Mouse (Mus musculus) intestine, embryonic 16.5 days (tissue): Measurements from ENCODE around the gene Snx9. TPM values are rescaled to one million over a fixed set of nuclear protein-coding genes. Genes with fewer than 3 reads are reported as not detected.

Experiments
- ATAC-seq: fragments of 200-750 bp; cut with Nextera tagmentation; 2 replicates; pipeline ENCODE4 v1.8.0; 2017; ENCODE audit warnings: moderate TSS enrichment, moderate library complexity
- H3K27ac ChIP-seq: fragments of 300-500 bp; sonication (generic); 2 replicates; pipeline ENCODE4 v1.5.1; 2014; ENCODE audit warnings: mild to moderate bottlenecking, low read length
- H3K27me3 ChIP-seq: fragments of 300-500 bp; sonication (generic); replicated peaks from 2 replicates; pipeline ENCODE4 v1.6.1; 2014; ENCODE audit warnings: low read length, control low read depth, mixed read lengths; ENCODE audit not compliant: control insufficient read depth, insufficient read depth
- H3K36me3 ChIP-seq: fragments of 300-500 bp; sonication (generic); 2 replicates; pipeline ENCODE4 v1.6.1; 2014; ENCODE audit warnings: low read length, control low read depth; ENCODE audit not compliant: control insufficient read depth, insufficient read depth
- H3K4me1 ChIP-seq: fragments of 300-500 bp; sonication (generic); 2 replicates; pipeline ENCODE4 v1.6.1; 2014; ENCODE audit warnings: low read length, control low read depth, mixed read lengths; ENCODE audit not compliant: control insufficient read depth, insufficient read depth
- H3K4me2 ChIP-seq: fragments of 300-500 bp; sonication (generic); 2 replicates; pipeline ENCODE4 v1.6.1; 2014; ENCODE audit warnings: low read depth, low read length, control low read depth
- H3K4me3 ChIP-seq: fragments of 300-500 bp; sonication (generic); 2 replicates; pipeline ENCODE4 v1.5.1; 2014; ENCODE audit warnings: mild to moderate bottlenecking, low read length
- H3K9ac ChIP-seq: fragments of 300-500 bp; sonication (generic); 2 replicates; pipeline ENCODE4 v1.6.1; 2014; ENCODE audit warnings: low read depth, low read length
- H3K9me3 ChIP-seq: fragments of 300-500 bp; sonication (generic); 2 replicates; pipeline ENCODE4 v1.6.1; 2016; ENCODE audit warnings: low read length, control low read depth; ENCODE audit not compliant: control insufficient read depth
- WGBS: fragments of 180-500 bp; shearing (Covaris S2); extraction: QIAGEN DNeasy Blood & Tissue Kit; methylation state at CpG from one replicate; pipeline ENCODE4 v1.1.7; 2014; 5-methylcytosine and 5-hydroxymethylcytosine counted together
- polyA plus RNA-seq: library from polyadenylated mRNA; unstranded; fragments of >200 nt; fragmentation: Nextera tagmentation; extraction: Ambion mirVana; gene quantifications from 2 replicates; pipeline ENCODE4 v1.2.1, GENCODE M21; 2015

Gene Snx9
- polyA plus RNA-seq, 1 experiment from 2014 or later, result 52.6 TPM

DNA sequence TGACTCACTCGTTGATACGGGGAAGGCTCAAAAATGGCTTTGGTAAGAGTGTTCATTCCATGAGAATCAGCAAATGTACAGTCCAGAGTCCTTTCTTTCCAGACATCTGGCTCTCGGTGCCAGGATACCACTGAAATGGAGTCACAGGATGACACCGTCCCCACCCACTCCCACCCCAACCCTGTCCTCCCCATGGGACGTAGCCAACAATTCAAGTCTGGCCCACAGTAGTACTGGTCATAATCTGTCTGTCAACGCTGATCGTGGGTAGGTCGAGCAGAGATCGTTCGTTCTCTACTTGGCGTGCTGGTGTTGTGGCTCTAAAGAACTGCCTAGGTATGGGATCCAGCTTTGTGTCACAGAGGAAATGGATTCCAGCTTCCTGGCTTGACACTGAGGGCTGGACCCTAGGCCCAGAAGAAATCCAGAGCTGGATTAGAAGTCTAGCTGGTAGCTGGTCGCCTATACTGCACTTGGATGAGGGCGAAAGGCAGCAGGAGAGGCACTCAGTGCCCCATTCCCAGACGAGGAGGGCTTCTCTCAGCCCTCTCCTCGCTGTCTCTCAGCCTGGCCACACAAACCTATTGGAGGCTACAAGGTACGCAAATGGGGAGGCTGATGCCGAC, 41.6 kb upstream of the Snx9 start:
- no peaks in the 10 kb centered on the region for H3K36me3 ChIP-seq
- H3K4me1 ChIP-seq, result peaks cover 32% of the 10 kb centered on the region
- H3K4me2 ChIP-seq, result no peak overlapping the region
- no peak overlapping the region for H3K4me3 ChIP-seq
- H3K9me3 ChIP-seq, result no peaks in the 10 kb centered on the region
- 81% methylated on average over 17 of the region's 17 CpGs for WGBS
- H3K27ac ChIP-seq, result 0 out of 2 replicates have a peak overlapping the region, but pooled peaks have one; percentile 18
- 0 out of 2 replicates have a peak overlapping the region, but pooled peaks have one; percentile 15 for H3K9ac ChIP-seq
- H3K27me3 ChIP-seq, result no peaks in the 10 kb centered on the region
- ATAC-seq, result no peak

DNA sequence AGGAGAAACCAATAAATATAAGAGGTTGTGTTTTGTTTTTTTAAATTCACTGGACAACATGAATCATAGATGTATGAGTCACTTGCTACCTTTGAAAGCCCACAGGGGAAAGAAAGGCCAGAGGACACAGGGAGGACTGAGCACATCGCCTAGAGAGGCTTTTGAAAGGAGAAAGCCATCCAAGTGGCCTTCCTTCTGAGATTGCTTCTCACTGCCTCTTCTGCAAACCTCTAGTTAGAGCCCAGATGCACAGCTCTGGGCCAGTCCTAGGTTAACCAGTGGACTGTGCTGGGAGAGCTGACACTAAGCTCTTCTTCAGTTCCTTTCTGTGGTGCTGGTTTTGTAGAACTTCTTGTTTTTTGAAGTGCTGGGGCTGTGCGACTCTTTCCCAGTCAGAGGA, 40.9 kb upstream of the Snx9 start:
- no peak overlapping the region for H3K27ac ChIP-seq
- no peaks in the 10 kb centered on the region for H3K36me3 ChIP-seq
- H3K4me3 ChIP-seq, result no peak overlapping the region
- peaks cover 35% of the 10 kb centered on the region for H3K4me1 ChIP-seq
- H3K4me2 ChIP-seq, result no peak overlapping the region
- 83% methylated on average over 2 of the region's 2 CpGs for WGBS
- no peaks in the 10 kb centered on the region for H3K9me3 ChIP-seq
- H3K9ac ChIP-seq, result no peak overlapping the region
- no peaks in the 10 kb centered on the region for H3K27me3 ChIP-seq
- no peak for ATAC-seq

DNA sequence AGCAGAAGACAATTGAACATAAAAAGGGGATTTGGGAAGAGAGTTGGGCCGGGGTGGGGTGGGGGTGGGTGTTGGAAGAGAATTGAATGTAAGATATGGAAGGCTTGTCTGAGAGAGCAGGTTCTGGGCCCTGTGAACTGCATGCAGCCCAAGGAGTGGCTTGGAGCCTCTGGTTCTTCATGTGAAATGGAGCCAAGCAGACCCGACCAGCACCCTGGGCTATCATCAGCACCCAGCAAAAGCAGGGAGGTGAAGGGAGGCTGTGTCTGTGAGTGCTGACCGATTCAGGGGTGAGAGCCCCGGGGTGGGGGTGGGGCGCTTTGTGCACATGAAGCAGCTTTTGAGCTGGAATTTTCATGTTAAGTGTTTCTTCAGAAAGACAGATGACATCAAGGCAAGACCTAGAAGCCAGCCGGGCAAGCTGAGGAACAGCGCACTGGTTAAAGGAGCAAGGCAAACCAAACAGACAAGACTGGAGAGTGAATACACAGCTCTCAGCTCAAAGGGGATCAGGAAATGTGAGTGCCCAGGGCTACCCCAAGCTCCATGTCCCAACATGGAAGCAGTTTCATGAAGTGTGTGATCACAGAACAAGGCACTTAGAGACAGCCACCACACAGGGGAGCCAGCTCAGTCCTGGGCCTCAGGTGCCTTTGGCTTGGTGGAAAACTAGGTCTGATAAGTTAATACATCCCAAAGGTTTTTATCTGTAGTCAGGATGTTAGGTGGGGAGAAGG, 40.1 kb upstream of the Snx9 start:
- H3K4me2 ChIP-seq, result no peak overlapping the region
- H3K9ac ChIP-seq, result peak overlapping the region; percentile 8; the same call in 1 of the 2 replicates
- H3K27ac ChIP-seq, result peak overlapping the region; percentile 46
- H3K9me3 ChIP-seq, result no peaks in the 10 kb centered on the region
- peaks cover 42% of the 10 kb centered on the region for H3K4me1 ChIP-seq
- no peaks in the 10 kb centered on the region for H3K27me3 ChIP-seq
- no peak overlapping the region for H3K4me3 ChIP-seq
- no peaks in the 10 kb centered on the region for H3K36me3 ChIP-seq
- 78% methylated on average over 7 of the region's 7 CpGs for WGBS
- ATAC-seq, result no peak

DNA sequence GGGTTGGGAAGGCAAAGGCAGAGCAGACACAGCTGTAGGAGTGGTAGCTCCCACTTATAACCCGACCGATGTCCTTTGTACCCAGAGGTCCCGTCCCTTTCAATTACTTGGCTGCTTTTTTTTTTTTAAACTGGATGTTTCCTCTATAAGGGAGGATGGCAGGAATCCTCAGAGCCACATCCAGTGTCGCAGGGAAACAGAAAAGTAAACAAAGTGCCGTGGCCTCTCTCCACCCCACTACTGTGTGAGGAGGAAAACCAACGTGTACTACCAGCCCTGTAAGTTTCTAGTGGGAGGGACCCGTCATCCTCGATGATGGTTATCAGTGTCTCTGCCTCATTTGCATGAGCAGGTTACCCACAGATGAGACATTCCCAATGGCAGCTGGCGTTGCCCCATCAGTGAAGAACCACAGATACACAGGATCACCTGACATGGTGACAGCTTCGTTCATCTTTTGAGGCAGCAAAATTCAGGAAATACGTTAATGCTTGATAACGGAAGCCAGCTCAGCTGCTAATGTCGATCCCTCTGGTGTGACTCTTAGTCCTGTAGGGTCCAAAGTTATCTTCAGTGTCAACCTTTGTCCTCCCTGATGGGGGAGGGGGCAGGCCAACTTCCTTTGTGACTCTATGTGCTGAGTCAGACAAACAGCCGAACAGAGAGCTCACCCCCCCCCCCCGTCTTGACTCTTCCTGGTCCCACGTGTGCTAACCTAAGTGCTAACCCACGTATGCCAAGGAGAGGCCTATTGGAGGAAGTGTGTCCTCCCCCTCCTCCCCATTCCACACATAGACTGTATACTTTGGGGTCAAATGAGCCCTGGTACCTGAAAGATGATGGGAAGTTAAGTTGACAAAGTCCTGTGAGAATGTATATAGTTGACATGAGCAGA, 39.1 kb upstream of the Snx9 start:
- 40% methylated on average over 17 of the region's 17 CpGs for WGBS
- H3K4me2 ChIP-seq, result peak overlapping the region; percentile 23
- H3K27me3 ChIP-seq, result no peaks in the 10 kb centered on the region
- H3K4me3 ChIP-seq, result no peak overlapping the region
- H3K27ac ChIP-seq, result peak overlapping the region; percentile 46
- H3K4me1 ChIP-seq, result peaks cover 50% of the 10 kb centered on the region
- no peak overlapping the region for H3K9ac ChIP-seq
- no peaks in the 10 kb centered on the region for H3K36me3 ChIP-seq
- H3K9me3 ChIP-seq, result no peaks in the 10 kb centered on the region
- peak; percentile 37 for ATAC-seq

DNA sequence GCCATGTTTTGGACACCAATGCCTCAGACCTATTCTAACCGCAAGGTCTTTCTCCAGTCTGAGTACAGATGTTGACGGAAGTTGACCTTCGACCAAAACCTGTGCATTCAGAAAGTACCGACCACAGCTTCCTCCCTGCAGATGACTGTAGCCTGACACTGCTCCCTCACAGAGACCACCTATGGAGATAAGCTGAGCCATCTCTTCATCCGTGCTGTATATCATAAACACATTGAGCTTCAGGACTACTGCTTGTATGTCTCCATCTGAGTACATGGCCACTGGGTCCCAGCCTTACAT, 38.5 kb upstream of the Snx9 start:
- H3K9me3 ChIP-seq, result no peaks in the 10 kb centered on the region
- H3K9ac ChIP-seq, result no peak overlapping the region
- peaks cover 50% of the 10 kb centered on the region for H3K4me1 ChIP-seq
- H3K27me3 ChIP-seq, result no peaks in the 10 kb centered on the region
- WGBS, result 79% methylated on average over 5 of the region's 5 CpGs
- H3K36me3 ChIP-seq, result no peaks in the 10 kb centered on the region
- H3K4me3 ChIP-seq, result no peak overlapping the region
- H3K27ac ChIP-seq, result no peak overlapping the region
- ATAC-seq, result no peak
- H3K4me2 ChIP-seq, result no peak overlapping the region

DNA sequence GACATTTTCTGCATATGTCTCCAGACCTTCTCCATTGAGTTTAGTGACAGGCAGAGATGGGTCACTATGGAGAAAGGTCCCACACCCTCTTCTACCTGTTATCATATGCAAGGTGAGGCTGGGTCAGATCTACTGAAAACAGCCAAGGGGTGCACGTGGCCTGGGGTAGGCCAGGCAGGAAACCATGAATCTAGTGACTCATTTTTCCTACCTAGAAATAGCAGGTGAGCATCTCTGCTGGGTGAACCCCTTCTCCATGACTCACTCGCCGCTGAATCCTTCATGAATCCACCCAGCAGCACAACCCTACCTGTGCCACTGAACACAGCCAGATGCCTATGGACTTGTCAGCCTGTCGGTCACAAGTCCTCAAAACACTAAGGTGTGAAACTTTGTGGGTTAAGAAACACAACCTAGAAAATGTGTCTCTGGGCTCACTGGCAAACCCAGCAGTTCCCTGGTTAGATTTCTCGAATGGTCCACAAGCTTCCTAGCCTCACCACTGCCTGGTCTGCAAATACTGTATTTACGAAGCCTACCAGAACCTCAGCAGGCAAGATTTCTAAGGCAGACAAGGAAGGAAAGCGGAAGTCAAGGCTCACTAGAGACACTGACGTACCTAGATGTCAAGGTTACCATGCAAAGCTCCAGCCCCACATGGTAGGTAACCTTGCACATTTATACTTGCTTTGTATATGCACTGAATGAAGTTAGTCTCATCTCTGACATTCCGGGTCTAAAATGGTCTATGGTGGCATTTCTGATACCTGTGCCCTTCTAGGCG, 37.7 kb upstream of the Snx9 start:
- Histone ChIP-seq H3K4me3 (no peak overlapping the region), H3K4me1 (peaks cover 47% of the 10 kb centered on the region), H3K9me3 (no peaks in the 10 kb centered on the region), H3K27ac (no peak overlapping the region), H3K36me3 (no peaks in the 10 kb centered on the region), H3K4me2 (no peak overlapping the region), H3K27me3 (no peaks in the 10 kb centered on the region), H3K9ac (no peak overlapping the region)
- WGBS, result 89% methylated on average over 10 of the region's 10 CpGs
- no peak for ATAC-seq

DNA sequence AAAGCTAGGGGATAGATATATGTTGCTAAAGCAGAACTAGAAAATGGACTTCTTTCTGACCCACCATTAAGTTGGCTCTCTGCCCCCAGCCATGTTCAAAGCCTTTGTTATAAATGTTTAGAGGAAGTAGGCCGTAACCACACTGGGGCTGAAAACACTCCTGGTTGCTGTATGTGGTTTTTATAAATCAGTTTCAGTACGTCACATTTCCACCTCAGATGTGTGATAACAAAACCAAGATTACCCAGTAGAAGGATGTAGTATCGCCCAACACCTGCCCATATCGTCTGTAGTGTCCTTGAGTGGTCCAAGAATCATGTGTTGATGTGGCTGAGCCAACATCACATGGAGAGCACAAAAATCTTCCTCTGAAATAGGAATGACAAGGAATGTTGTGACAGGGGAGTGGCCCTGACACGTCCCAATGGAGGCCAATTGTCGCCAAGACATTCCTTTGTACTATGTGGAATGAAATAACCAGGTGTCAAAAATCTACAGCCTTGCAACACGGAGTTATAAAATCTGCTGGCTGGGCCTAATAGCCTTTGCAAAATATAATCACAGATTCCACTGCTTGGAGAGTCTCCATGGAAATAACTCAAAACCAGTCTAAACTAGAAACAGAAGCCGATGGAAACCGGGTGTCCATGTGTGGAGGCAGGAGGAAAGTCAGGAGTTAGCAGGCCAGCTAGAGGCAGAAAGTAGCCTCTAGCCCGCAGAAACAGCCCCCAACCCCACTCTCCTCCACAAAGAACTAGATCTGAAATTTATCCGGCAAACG, 36.6 kb upstream of the Snx9 start:
- Histone ChIP-seq H3K36me3 (no peaks in the 10 kb centered on the region), H3K4me1 (peaks cover 41% of the 10 kb centered on the region), H3K27ac (peak overlapping the region; percentile 60), H3K4me3 (no peak overlapping the region), H3K4me2 (no peak overlapping the region), H3K27me3 (no peaks in the 10 kb centered on the region), H3K9me3 (no peaks in the 10 kb centered on the region), H3K9ac (no peak overlapping the region)
- no peak for ATAC-seq
- 60% methylated on average over 12 of the region's 12 CpGs for WGBS

DNA sequence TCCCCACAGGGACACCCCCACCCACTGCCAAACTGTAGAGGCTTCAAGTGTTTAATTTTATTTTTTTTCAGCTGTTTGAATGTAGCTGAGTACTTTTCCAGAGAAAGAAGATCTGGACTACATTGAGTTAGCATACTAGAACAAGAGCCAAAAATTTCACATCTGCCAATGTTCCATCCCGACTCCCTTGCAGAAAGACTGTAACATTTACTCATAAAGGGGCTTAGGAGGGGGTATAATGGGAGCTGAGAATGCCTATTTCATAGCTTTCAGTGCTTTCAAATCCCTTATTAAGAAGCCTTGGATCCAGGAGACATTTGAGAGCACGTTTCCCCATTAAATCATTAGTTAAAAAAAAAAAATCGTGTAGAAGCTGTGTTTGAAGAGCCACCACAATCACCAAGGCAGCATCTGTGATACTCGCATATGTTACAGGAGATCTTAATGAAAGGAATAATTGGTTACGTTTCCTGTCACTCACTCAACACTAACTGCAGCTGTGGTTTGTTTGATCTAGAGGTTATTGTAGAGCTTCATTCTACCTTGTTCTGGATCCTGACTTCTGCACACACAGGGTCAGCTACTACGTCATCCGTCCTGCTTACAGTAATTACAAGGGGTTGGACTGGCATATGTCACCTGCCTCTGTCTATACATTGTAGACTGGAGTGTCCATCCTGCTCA, 35.8 kb upstream of the Snx9 start:
- ATAC-seq, result no peak
- H3K27me3 ChIP-seq, result no peaks in the 10 kb centered on the region
- 0 out of 2 replicates have a peak, but pooled peaks cover 1% of the 10 kb centered on the region for H3K9me3 ChIP-seq
- H3K4me2 ChIP-seq, result no peak overlapping the region
- H3K36me3 ChIP-seq, result no peaks in the 10 kb centered on the region
- no peak overlapping the region for H3K4me3 ChIP-seq
- no peak overlapping the region for H3K9ac ChIP-seq
- H3K27ac ChIP-seq, result peak overlapping the region; percentile 60
- WGBS, result 66% methylated on average over 7 of the region's 7 CpGs
- H3K4me1 ChIP-seq, result peaks cover 41% of the 10 kb centered on the region
